Mouse (Mus musculus) midbrain, embryonic 10.5 days (tissue): ENCODE results near the gene Gm21969. TPM values are rescaled to one million over a fixed set of nuclear protein-coding genes. Genes with fewer than 3 reads are reported as not detected.

Experiments used
- DNase-seq: peaks from one replicate; pipeline ENCODE4 v3.0.0-alpha.2; 2017; ENCODE audit warnings: low spot score
- H3K27ac ChIP-seq: fragments of 300-500 bp; sonication (generic); replicated peaks from 2 replicates; pipeline ENCODE4 v1.5.1; 2016; ENCODE audit warnings: mild to moderate bottlenecking
- H3K27me3 ChIP-seq: fragments of 300-500 bp; sonication (generic); 2 replicates; pipeline ENCODE4 v1.6.1; 2016; ENCODE audit warnings: low read depth, mild to moderate bottlenecking; ENCODE audit not compliant: poor library complexity, severe bottlenecking
- H3K36me3 ChIP-seq: fragments of 300-500 bp; sonication (generic); 2 replicates; pipeline ENCODE4 v1.6.1; 2016; ENCODE audit warnings: mild to moderate bottlenecking, moderate library complexity
- H3K4me1 ChIP-seq: fragments of 300-500 bp; sonication (generic); 2 replicates; pipeline ENCODE4 v1.6.1; 2016
- H3K4me3 ChIP-seq: fragments of 300-500 bp; sonication (generic); 2 replicates; pipeline ENCODE4 v1.5.1; 2016; ENCODE audit warnings: mild to moderate bottlenecking, moderate library complexity
- H3K9me3 ChIP-seq: fragments of 300-500 bp; sonication (generic); replicated peaks from 2 replicates; pipeline ENCODE4 v1.6.1; 2016; ENCODE audit warnings: mild to moderate bottlenecking
- WGBS: fragments of 180-500 bp; shearing (Covaris S2); methylation state at CpG from one replicate; pipeline ENCODE4 v1.1.7; 2016; 5-methylcytosine and 5-hydroxymethylcytosine counted together
- polyA plus RNA-seq: library from polyadenylated mRNA; unstranded; fragments of >200 nt; fragmentation: Nextera tagmentation; extraction: Ambion mirVana; gene quantifications from 2 replicates; pipeline ENCODE4 v1.2.1, GENCODE M21; 2016

Gene Gm21969
- polyA plus RNA-seq, 1 experiment from 2014 or later: not detected

DNA sequence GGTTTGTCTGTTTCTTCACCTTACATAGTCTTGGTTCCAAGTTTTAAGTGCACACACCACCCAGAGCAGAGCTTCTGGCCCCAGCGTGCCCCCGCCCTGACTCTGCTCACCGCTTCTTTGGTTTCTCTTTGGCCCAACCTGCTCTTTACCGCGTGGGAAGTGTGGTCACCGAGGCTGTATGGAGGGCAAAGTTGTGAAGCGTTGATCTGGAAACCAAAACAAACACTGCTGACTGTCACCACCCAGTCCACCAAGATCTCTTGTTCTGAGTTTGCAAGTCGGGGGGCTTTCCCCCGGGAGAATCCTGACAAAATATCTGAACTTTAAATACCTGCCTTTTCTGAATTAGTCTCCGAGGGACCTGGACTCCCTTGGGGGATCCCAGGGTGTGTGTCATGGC is 24.0 kb upstream of the Gm21969 start:
- H3K4me1 ChIP-seq: peaks cover 91% of the 10 kb centered on the region
- H3K27me3 ChIP-seq: peaks cover 21% of the 10 kb centered on the region
- H3K27ac ChIP-seq: peak overlapping the region; percentile 38; the same call in 1 of the 2 replicates
- H3K36me3 ChIP-seq: no peaks in the 10 kb centered on the region
- 56% methylated on average over 10 of the region's 10 CpGs for WGBS
- DNase-seq: no peak
- H3K4me3 ChIP-seq: no peak overlapping the region
- H3K9me3 ChIP-seq: no peaks in the 10 kb centered on the region

- H3K9me3 ChIP-seq: no peaks in the 10 kb centered on the region
- no peak overlapping the region for H3K4me3 ChIP-seq
- peaks cover 94% of the 10 kb centered on the region for H3K4me1 ChIP-seq
- H3K27ac ChIP-seq: peak overlapping the region; percentile 38
- peaks cover 21% of the 10 kb centered on the region for H3K27me3 ChIP-seq
- 72% methylated on average over 6 of the region's 6 CpGs for WGBS
- DNase-seq: no peak
- no peaks in the 10 kb centered on the region for H3K36me3 ChIP-seq
These were observed 23.5 kb upstream of the Gm21969 start for GRCm38 (mm10) chr4:139579466-139579865.

- WGBS: 7% methylated on average over 15 of the region's 15 CpGs
- H3K27me3 ChIP-seq: peaks cover 17% of the 10 kb centered on the region
- peak; percentile 47 for DNase-seq
- peak overlapping the region; percentile 88 for H3K27ac ChIP-seq
- H3K4me1 ChIP-seq: peaks cover 95% of the 10 kb centered on the region
- H3K9me3 ChIP-seq: no peaks in the 10 kb centered on the region
- no peaks in the 10 kb centered on the region for H3K36me3 ChIP-seq
- peak overlapping the region; percentile 34 for H3K4me3 ChIP-seq
These were observed 22.2 kb upstream of the Gm21969 start for GRCm38 (mm10) chr4:139580663-139581336.

DNA sequence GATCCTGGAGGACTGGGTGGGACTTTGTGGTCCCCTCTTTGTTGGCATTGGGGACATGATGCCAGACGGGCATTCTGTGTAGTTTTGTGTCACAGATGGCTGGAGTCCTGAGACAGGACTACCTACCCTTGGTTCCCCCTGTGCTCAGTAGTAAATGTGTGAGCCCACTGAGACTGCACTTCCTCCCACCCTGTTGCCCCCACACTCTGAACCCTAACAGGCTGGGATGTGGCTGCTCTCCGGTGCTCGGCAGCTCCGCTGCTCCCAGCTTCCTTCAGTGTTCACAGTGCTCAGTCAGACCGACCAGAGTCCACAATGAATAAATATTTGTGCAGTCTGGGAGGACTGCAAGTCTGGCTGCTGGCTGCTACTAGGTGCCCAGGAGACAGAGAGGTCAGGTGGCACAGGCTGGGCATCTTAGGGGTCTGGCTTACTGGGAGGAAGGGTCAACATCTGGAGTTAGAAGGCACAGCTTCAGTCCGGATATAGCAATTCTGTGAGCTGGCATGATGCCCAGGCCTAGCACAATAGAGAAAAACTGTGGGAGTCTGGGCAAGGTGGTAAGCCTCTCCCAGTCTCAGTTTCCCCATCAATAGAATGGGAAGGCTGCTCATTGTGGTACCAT is 21.4 kb upstream of the Gm21969 start:
- DNase-seq: no peak
- peaks cover 90% of the 10 kb centered on the region for H3K4me1 ChIP-seq
- H3K36me3 ChIP-seq: no peaks in the 10 kb centered on the region
- peaks cover 10% of the 10 kb centered on the region for H3K27me3 ChIP-seq
- peak overlapping the region; percentile 34; the same call in 1 of the 2 replicates for H3K4me3 ChIP-seq
- WGBS: 69% methylated on average over 6 of the region's 6 CpGs
- peak overlapping the region; percentile 88 for H3K27ac ChIP-seq
- no peaks in the 10 kb centered on the region for H3K9me3 ChIP-seq

DNA sequence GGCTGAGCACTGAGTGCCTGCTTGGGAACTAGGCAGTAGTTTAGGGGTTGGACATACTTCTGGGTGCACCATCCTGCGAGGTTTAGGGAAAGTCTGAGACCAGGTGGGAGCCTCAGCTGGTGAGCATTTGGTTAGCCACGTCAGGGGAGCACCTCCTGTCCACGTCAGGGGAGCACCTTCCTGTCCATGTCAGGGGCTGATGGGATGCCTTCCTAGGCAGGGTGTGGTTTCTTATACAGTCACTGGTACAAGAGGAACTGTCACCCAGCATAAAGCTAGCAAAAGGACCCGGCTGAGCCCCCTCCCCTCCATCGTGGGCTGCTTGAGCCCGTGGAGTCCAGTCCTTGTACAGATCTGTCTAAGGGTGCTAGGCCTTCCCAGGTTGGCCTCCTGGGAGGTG is 20.6 kb upstream of the Gm21969 start:
- no peak for DNase-seq
- WGBS: 85% methylated on average over 6 of the region's 6 CpGs
- peaks cover 85% of the 10 kb centered on the region for H3K4me1 ChIP-seq

GRCm38 (mm10) chr4:139582903-139583302 is 20.1 kb upstream of the Gm21969 start:
- peak overlapping the region; percentile 88 for H3K27ac ChIP-seq
- peaks cover 89% of the 10 kb centered on the region for H3K4me1 ChIP-seq
- H3K4me3 ChIP-seq: no peak overlapping the region

More for the DNA sequence above, 20.6 kb upstream of the Gm21969 start:
- Histone ChIP-seq H3K27ac (peak overlapping the region; percentile 88), H3K4me3 (no peak overlapping the region), H3K9me3 (no peaks in the 10 kb centered on the region), H3K36me3 (no peaks in the 10 kb centered on the region), H3K27me3 (peaks cover 2% of the 10 kb centered on the region)

GRCm38 (mm10) chr4:139583629-139584245 is 19.2 kb upstream of the Gm21969 start:
- H3K4me3 ChIP-seq: no peak overlapping the region
- peaks cover 82% of the 10 kb centered on the region for H3K4me1 ChIP-seq
- H3K27me3 ChIP-seq: no peaks in the 10 kb centered on the region
- DNase-seq: no peak
- no peaks in the 10 kb centered on the region for H3K36me3 ChIP-seq
- no peaks in the 10 kb centered on the region for H3K9me3 ChIP-seq
- WGBS: 88% methylated on average over 11 of the region's 11 CpGs
- peak overlapping the region; percentile 88 for H3K27ac ChIP-seq

More at GRCm38 (mm10) chr4:139582903-139583302, 20.1 kb upstream of the Gm21969 start:
- H3K36me3 ChIP-seq: no peaks in the 10 kb centered on the region
- no peak for DNase-seq
- no peaks in the 10 kb centered on the region for H3K27me3 ChIP-seq
- WGBS: 40% methylated on average over 3 of the region's 3 CpGs
- H3K9me3 ChIP-seq: no peaks in the 10 kb centered on the region

GRCm38 (mm10) chr4:139584704-139585103 is 18.3 kb upstream of the Gm21969 start:
- Histone ChIP-seq H3K36me3 (no peaks in the 10 kb centered on the region), H3K4me1 (peaks cover 79% of the 10 kb centered on the region), H3K27ac (peak overlapping the region; percentile 38)

GRCm38 (mm10) chr4:139585713-139586112 is 17.3 kb upstream of the Gm21969 start:
- Histone ChIP-seq H3K27me3 (no peaks in the 10 kb centered on the region), H3K36me3 (no peaks in the 10 kb centered on the region), H3K4me3 (no peak overlapping the region), H3K27ac (no peak overlapping the region), H3K9me3 (no peaks in the 10 kb centered on the region), H3K4me1 (peaks cover 79% of the 10 kb centered on the region)
- no peak for DNase-seq
- 92% methylated on average over 7 of the region's 7 CpGs for WGBS

More at GRCm38 (mm10) chr4:139584704-139585103, 18.3 kb upstream of the Gm21969 start:
- no peak for DNase-seq
- WGBS: 81% methylated on average over 11 of the region's 11 CpGs
- no peak overlapping the region for H3K4me3 ChIP-seq
- no peaks in the 10 kb centered on the region for H3K27me3 ChIP-seq
- H3K9me3 ChIP-seq: no peaks in the 10 kb centered on the region

DNA sequence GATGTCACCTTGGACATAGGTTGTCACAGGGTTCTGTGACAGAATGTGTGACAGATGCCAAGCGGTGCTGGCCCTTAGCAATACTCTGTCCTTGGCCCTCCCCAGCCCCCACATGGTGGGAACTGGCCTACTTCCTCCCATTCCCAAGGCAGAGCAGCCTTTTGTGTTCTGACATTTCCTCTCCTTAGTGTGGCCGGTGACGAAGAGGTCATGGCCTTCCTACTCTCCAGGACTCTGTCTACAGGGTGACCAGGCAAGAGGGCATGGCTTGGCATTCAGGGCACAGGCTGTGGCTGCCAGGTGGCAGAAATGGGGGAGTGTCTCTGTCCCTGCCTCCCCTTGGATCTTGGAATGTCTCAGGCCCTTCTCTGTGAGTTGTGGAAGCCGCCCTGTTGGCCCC is 15.6 kb upstream of the Gm21969 start:
- Histone ChIP-seq H3K36me3 (no peaks in the 10 kb centered on the region), H3K9me3 (no peaks in the 10 kb centered on the region), H3K4me3 (no peak overlapping the region), H3K27me3 (no peaks in the 10 kb centered on the region), H3K4me1 (peaks cover 69% of the 10 kb centered on the region), H3K27ac (0 out of 2 replicates have a peak overlapping the region, but pooled peaks have one; percentile 6)
- no peak for DNase-seq
- 77% methylated on average over 4 of the region's 4 CpGs for WGBS

GRCm38 (mm10) chr4:139587773-139588172 is 15.2 kb upstream of the Gm21969 start:
- Histone ChIP-seq H3K27me3 (no peaks in the 10 kb centered on the region), H3K36me3 (no peaks in the 10 kb centered on the region), H3K27ac (0 out of 2 replicates have a peak overlapping the region, but pooled peaks have one; percentile 6), H3K9me3 (no peaks in the 10 kb centered on the region), H3K4me1 (peaks cover 65% of the 10 kb centered on the region), H3K4me3 (no peak overlapping the region)
- 88% methylated on average over 4 of the region's 4 CpGs for WGBS
- DNase-seq: no peak

DNA sequence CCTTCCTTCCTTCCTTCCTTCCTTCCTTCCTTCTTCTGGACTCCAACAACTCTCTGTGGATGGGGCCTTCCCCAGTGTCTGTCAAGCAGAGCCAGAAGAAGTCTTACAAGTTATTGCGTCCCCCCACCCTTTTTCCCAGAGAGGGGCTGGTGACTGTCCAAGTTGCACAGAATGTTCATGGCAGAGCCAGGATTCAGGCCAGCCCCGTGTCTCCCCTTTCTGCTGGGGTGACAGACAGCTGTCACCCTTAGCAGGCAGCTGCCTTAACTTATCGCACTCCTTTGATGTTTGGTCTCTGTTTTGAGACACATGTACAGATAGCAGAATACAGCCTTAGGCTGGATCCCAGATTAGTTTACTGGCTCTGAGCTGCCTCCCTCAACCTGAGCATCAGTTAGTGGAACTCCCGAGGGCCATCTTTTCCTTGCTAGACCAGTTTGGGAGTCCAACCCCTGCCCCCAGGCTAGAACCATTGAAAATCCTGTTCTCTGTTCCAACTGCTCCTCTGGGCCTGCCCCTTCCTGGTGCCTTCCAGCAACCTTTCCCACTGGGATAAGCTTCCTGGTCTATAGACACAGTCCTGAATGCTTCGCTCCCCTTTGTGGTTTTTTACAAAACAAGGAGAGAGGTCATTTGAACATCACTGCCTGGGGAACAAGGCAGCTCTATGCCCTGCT is 13.5 kb upstream of the Gm21969 start:
- Histone ChIP-seq H3K9me3 (no peaks in the 10 kb centered on the region), H3K27me3 (no peaks in the 10 kb centered on the region), H3K27ac (peak overlapping the region; percentile 80), H3K36me3 (no peaks in the 10 kb centered on the region), H3K4me1 (peaks cover 59% of the 10 kb centered on the region), H3K4me3 (no peak overlapping the region)
- peak; percentile 36 for DNase-seq
- 47% methylated on average over 5 of the region's 5 CpGs for WGBS
